Mouse (Mus musculus): ENCODE data around the gene Rhd.

GRCm38 (mm10) chr4:134915223-134916050 lies 51.1 kb downstream of the Rhd start:
- TF ChIP-seq POLR2A (IDR thresholded peaks at IDR 0.05; ENCODE audit: borderline replicate concordance, low read depth, low read length), result no peak
- no peak for TF ChIP-seq CTCF (IDR thresholded peaks at IDR 0.05; ENCODE audit: low read depth, low read length)

All from bone marrow macrophage, adult 2 months (primary cell).